In the genomic region with DNA sequence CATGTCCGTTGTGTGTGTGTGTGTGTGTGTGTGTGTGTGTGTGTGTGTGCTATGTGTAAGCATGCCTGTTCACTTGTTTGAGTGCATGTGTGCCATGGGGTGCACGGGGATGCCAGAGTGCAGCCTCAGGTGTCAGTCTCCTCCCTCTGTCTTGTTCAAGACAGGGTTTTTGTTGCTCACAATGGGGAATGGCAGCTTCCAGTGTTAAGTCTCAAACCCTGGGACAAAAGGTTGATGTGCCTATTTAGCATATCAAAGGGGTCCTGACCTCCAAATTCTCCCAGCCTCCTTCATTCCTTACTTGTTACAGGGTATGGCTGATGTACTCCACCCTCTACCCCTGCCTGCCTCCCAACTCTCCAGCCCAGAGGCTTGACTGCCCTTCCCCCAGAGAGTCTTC, we compare ENCODE assay signal across 21 mouse cellular contexts.
A peak's percentile ranks its signal among the peaks of the same experiment; 100 is the strongest.
DNase-seq lines count a peak whose midpoint lies in the region; ATAC-seq and TF ChIP-seq lines count a peak whose summit lies in the region.
"Had no signal": no experiment of that assay in that cellular context is flagged by ENCODE, and none has a peak within 500 bp of the region (broad histone marks: within the 10 kb centered on the region; RNA-seq: fewer than 3 reads in every experiment).

No protein-coding gene starts in this region.

- H3K4me3 ChIP-seq in midbrain, embryonic 10.5 days, result no peak overlapping the region
- H3K4me3 ChIP-seq in midbrain, embryonic 14.5 days (replicated peaks; ENCODE audit: low read depth, low read length), result no peak overlapping the region
- no peak overlapping the region for H3K4me3 ChIP-seq in ES-Bruce4 (ENCODE audit: low read depth, low read length)
- H3K4me3 ChIP-seq in kidney, embryonic 16.5 days (ENCODE audit: low read length), result no peak overlapping the region
- H3K4me3 ChIP-seq: embryonic facial prominence, embryonic 15.5 days; heart, embryonic 15.5 days; megakaryocyte, embryonic 14.5 days had no signal

- peak; percentile 95 for TF ChIP-seq EP300 in ES-Bruce4 (IDR thresholded peaks at IDR 0.05; ENCODE audit: insufficient read depth, low read depth, low read length)

- peak; percentile 55 for DNase-seq in midbrain, embryonic 10.5 days (ENCODE audit: low spot score)
- no peak for DNase-seq in midbrain, embryonic 14.5 days
- DNase-seq in Muller cell, postnatal 12 days (ENCODE audit: inconsistent ontology term), result peak; percentile 45
- DNase-seq in embryo, embryonic 11 days, result peak; percentile 47
- no peak for DNase-seq in heart, adult 18-20 months
- DNase-seq: adrenal gland, adult 8-10 months; cerebellum, adult 9-10 months; gastrocnemius, postnatal 14 days; kidney, adult 2 months; kidney, postnatal 36 days; left cerebral cortex, postnatal 4 days; lung, adult 18-20 months; lung, postnatal 14 days; thymus, postnatal 14 days had no signal

- no peaks in the 10 kb centered on the region for H3K36me3 ChIP-seq in midbrain, embryonic 10.5 days
- no peaks in the 10 kb centered on the region for H3K36me3 ChIP-seq in midbrain, embryonic 14.5 days (ENCODE audit: control insufficient read depth, insufficient read depth, low read length)
- H3K36me3 ChIP-seq in ES-Bruce4 (ENCODE audit: control insufficient read depth, insufficient read depth, low read length, poor library complexity, severe bottlenecking), result no peaks in the 10 kb centered on the region
- no peaks in the 10 kb centered on the region for H3K36me3 ChIP-seq in kidney, embryonic 16.5 days (ENCODE audit: insufficient read depth, low read length)
- H3K36me3 ChIP-seq: embryonic facial prominence, embryonic 15.5 days; G1E; heart, embryonic 15.5 days had no signal

- no peak for TF ChIP-seq CTCF in ES-Bruce4 (IDR thresholded peaks at IDR 0.05; ENCODE audit: low read depth, low read length)

- no peak overlapping the region for H3K9ac ChIP-seq in midbrain, embryonic 14.5 days (replicated peaks; ENCODE audit: low read length)
- no peak overlapping the region for H3K9ac ChIP-seq in ES-Bruce4 (ENCODE audit: low read depth, poor library complexity, severe bottlenecking)
- no peak overlapping the region for H3K9ac ChIP-seq in kidney, embryonic 16.5 days (replicated peaks; ENCODE audit: low read length)
- H3K9ac ChIP-seq: embryonic facial prominence, embryonic 15.5 days; heart, embryonic 15.5 days had no signal

- 0 out of 2 replicates have a peak overlapping the region, but pooled peaks have one; percentile 38 for H3K27ac ChIP-seq in midbrain, embryonic 10.5 days (replicated peaks)
- no peak overlapping the region for H3K27ac ChIP-seq in midbrain, embryonic 14.5 days (replicated peaks; ENCODE audit: low read depth, low read length)
- H3K27ac ChIP-seq in ES-Bruce4 (ENCODE audit: insufficient read depth, low read length), result peak overlapping the region; percentile 86
- H3K27ac ChIP-seq in kidney, embryonic 16.5 days (ENCODE audit: low read length), result no peak overlapping the region
- H3K27ac ChIP-seq: embryonic facial prominence, embryonic 15.5 days; heart, embryonic 15.5 days had no signal

- ATAC-seq in midbrain, embryonic 14.5 days (ENCODE audit: low FRiP score, low TSS enrichment), result no peak
- no peak for ATAC-seq in kidney, embryonic 16.5 days (ENCODE audit: low FRiP score, low TSS enrichment)
- ATAC-seq: inflammation-experienced regulatory T-cells, adult 6 months had no signal

- 14% methylated on average over 2 of the region's 2 CpGs for WGBS in midbrain, embryonic 10.5 days
- WGBS in midbrain, embryonic 14.5 days, result 0% methylated on average over 2 of the region's 2 CpGs
- WGBS in kidney, embryonic 16.5 days, result 30% methylated on average over 2 of the region's 2 CpGs

- TF ChIP-seq POLR2A in ES-Bruce4 (IDR thresholded peaks at IDR 0.05; ENCODE audit: insufficient read depth, low read length), result no peak

- no peak overlapping the region for H3K4me2 ChIP-seq in midbrain, embryonic 14.5 days (ENCODE audit: low read length)
- no peak overlapping the region for H3K4me2 ChIP-seq in kidney, embryonic 16.5 days (replicated peaks; ENCODE audit: low read depth, low read length)
- H3K4me2 ChIP-seq: embryonic facial prominence, embryonic 15.5 days; heart, embryonic 15.5 days had no signal

- H3K27me3 ChIP-seq in midbrain, embryonic 10.5 days (ENCODE audit: low read depth, poor library complexity, severe bottlenecking), result no peaks in the 10 kb centered on the region
- no peaks in the 10 kb centered on the region for H3K27me3 ChIP-seq in midbrain, embryonic 14.5 days (ENCODE audit: control insufficient read depth, insufficient read depth, low read length)
- H3K27me3 ChIP-seq in ES-Bruce4 (ENCODE audit: control insufficient read depth, insufficient read depth, low read length, poor library complexity, severe bottlenecking), result no peaks in the 10 kb centered on the region
- H3K27me3 ChIP-seq in kidney, embryonic 16.5 days (ENCODE audit: insufficient read depth, low read length), result no peaks in the 10 kb centered on the region
- H3K27me3 ChIP-seq: embryonic facial prominence, embryonic 15.5 days; heart, embryonic 15.5 days had no signal

- no peaks in the 10 kb centered on the region for H3K9me3 ChIP-seq in midbrain, embryonic 10.5 days (replicated peaks)
- H3K9me3 ChIP-seq in midbrain, embryonic 14.5 days (ENCODE audit: control insufficient read depth, low read length), result no peaks in the 10 kb centered on the region
- H3K9me3 ChIP-seq in ES-Bruce4 (replicated peaks; ENCODE audit: control insufficient read depth, insufficient read depth, low read length, poor library complexity, severe bottlenecking), result no peaks in the 10 kb centered on the region
- no peaks in the 10 kb centered on the region for H3K9me3 ChIP-seq in kidney, embryonic 16.5 days (ENCODE audit: low read length)
- H3K9me3 ChIP-seq: embryonic facial prominence, embryonic 15.5 days; G1E; heart, embryonic 15.5 days; megakaryocyte, embryonic 14.5 days had no signal

- peaks cover 20% of the 10 kb centered on the region for H3K4me1 ChIP-seq in midbrain, embryonic 10.5 days
- no peaks in the 10 kb centered on the region for H3K4me1 ChIP-seq in midbrain, embryonic 14.5 days (ENCODE audit: control insufficient read depth, insufficient read depth, low read length)
- H3K4me1 ChIP-seq in ES-Bruce4 (ENCODE audit: control insufficient read depth, insufficient read depth, low read length), result peaks cover 5% of the 10 kb centered on the region
- H3K4me1 ChIP-seq in kidney, embryonic 16.5 days (ENCODE audit: insufficient read depth, low read length), result no peaks in the 10 kb centered on the region
- H3K4me1 ChIP-seq: embryonic facial prominence, embryonic 15.5 days; heart, embryonic 15.5 days; megakaryocyte, embryonic 14.5 days had no signal

Comparison
In these comparisons a context has a peak if more than half of its experiments do, and no peak if none do; other contexts are left out.
1. DNase-seq: peak in midbrain, embryonic 10.5 days (single experiment), Muller cell, postnatal 12 days (single experiment) and embryo, embryonic 11 days (single experiment); none in midbrain, embryonic 14.5 days (single experiment) and heart, adult 18-20 months (0 of 2).
2. H3K27ac ChIP-seq: peak in midbrain, embryonic 10.5 days (single experiment) and ES-Bruce4 (single experiment); none in midbrain, embryonic 14.5 days (single experiment) and kidney, embryonic 16.5 days (single experiment).